Mouse (Mus musculus) intestine, postnatal 0 days (tissue): ENCODE measurements around the gene Phex. TPM values are rescaled to one million over a fixed set of nuclear protein-coding genes. Genes with fewer than 3 reads are reported as not detected.

ENCODE experiments used
- ATAC-seq: fragments of 200-750 bp; cut with Nextera tagmentation; 2 replicates; pipeline ENCODE4 v1.8.0; 2017; ENCODE audit warnings: mild to moderate bottlenecking, moderate TSS enrichment, moderate library complexity
- H3K27ac ChIP-seq: fragments of 300-500 bp; sonication (generic); 2 replicates; pipeline ENCODE4 v1.5.1; 2014; ENCODE audit warnings: mild to moderate bottlenecking, low read depth, low read length, moderate library complexity
- H3K27me3 ChIP-seq: fragments of 300-500 bp; sonication (generic); replicated peaks from 2 replicates; pipeline ENCODE4 v1.6.1; 2014; ENCODE audit warnings: low read length, mixed read lengths; ENCODE audit not compliant: control insufficient read depth, insufficient read depth
- H3K36me3 ChIP-seq: fragments of 300-500 bp; sonication (generic); 2 replicates; pipeline ENCODE4 v1.6.1; 2014; ENCODE audit warnings: mild to moderate bottlenecking, moderate library complexity; ENCODE audit not compliant: control insufficient read depth, insufficient read depth
- H3K4me1 ChIP-seq: fragments of 300-500 bp; sonication (generic); replicated peaks from 2 replicates; pipeline ENCODE4 v1.6.1; 2014; ENCODE audit warnings: antibody characterized with exemption, low read length, mixed read lengths; ENCODE audit not compliant: control insufficient read depth, insufficient read depth
- H3K4me2 ChIP-seq: fragments of 300-500 bp; sonication (generic); replicated peaks from 2 replicates; pipeline ENCODE4 v1.6.1; 2014; ENCODE audit warnings: low read depth, mild to moderate bottlenecking, moderate library complexity
- H3K4me3 ChIP-seq: fragments of 300-500 bp; sonication (generic); 2 replicates; pipeline ENCODE4 v1.5.1; 2014; ENCODE audit warnings: low read depth, low read length
- H3K9ac ChIP-seq: fragments of 300-500 bp; sonication (generic); 2 replicates; pipeline ENCODE4 v1.6.1; 2014; ENCODE audit warnings: mild to moderate bottlenecking, low read depth, low read length
- H3K9me3 ChIP-seq: fragments of 300-500 bp; sonication (generic); 2 replicates; pipeline ENCODE4 v1.6.1; 2016; ENCODE audit warnings: mixed run types; ENCODE audit not compliant: control insufficient read depth
- CTCF ChIP-seq: sonication (generic); IDR thresholded peaks from 2 replicates; pipeline ENCODE4 v1.5.1; 2016; ENCODE audit warnings: low read depth, mild to moderate bottlenecking, control low read depth, antibody characterized with exemption, moderate library complexity
- WGBS: fragments of 180-500 bp; shearing (Covaris S2); extraction: QIAGEN DNeasy Blood & Tissue Kit; methylation state at CpG from one replicate; pipeline ENCODE4 v1.1.7; 2014; 5-methylcytosine and 5-hydroxymethylcytosine counted together
- microRNA-seq: library from miRNA; unstranded; fragments of <30 nt; microRNA quantifications from one replicate; pipeline ENCODE4, GENCODE M21; 2016
- polyA plus RNA-seq: library from polyadenylated mRNA; unstranded; fragments of >200 nt; fragmentation: Nextera tagmentation; extraction: Ambion mirVana; gene quantifications from 2 replicates; pipeline ENCODE4 v1.2.1, GENCODE M21; 2015

The Phex gene
- polyA plus RNA-seq, 1 experiment from 2014 or later = not detected

DNA sequence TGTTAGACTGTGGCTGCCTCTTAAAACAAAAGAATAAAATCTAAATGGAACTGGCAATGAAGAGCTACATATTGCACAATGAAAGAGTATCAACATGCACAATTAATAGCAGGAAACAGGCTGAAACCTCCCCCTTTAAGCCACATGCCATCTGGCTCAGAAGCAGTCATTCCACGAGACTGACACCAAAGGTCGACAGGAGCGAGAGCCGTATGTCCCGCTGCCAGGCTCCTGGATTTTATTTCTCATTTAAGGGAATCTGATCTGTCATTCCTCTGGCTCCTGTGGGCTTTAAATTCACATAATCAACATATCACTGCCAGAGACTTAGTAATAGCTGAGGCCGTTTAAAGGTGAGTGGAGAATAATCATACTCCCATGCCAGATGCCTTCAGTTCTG lies 275.5 kb downstream of the Phex start:
- ATAC-seq = no peak
- WGBS = 76% methylated on average over 6 of the region's 6 CpGs
- Histone ChIP-seq H3K27me3 (no peaks in the 10 kb centered on the region), H3K4me1 (no peaks in the 10 kb centered on the region), H3K4me3 (no peak overlapping the region), H3K9ac (no peak overlapping the region), H3K9me3 (no peaks in the 10 kb centered on the region), H3K36me3 (no peaks in the 10 kb centered on the region), H3K4me2 (no peak overlapping the region), H3K27ac (no peak overlapping the region)
- no peak for TF ChIP-seq CTCF

Small RNA genes within 50 kb of the gene (microRNA-seq; reads per million reads assigned to microRNA genes)
- not detected for gene Gm23798

Other genes starting within 250 kb of the Phex start
- gene Sms, start 77.0 kb upstream of the Phex start, polyA plus RNA-seq = 27.6 and 28.8 TPM in 2 replicates
- 0.78 and 1.2 TPM in 2 replicates for gene Yy2, start 153.7 kb upstream of the Phex start, polyA plus RNA-seq
- gene Mbtps2, start 183.4 kb upstream of the Phex start, polyA plus RNA-seq = 8.5 and 9.2 TPM in 2 replicates